Mouse (Mus musculus): ENCODE measurements around the gene Tceanc2.

GRCm38 (mm10) chr4:107163756-107164587 lies 14.9 kb downstream of the Tceanc2 start:
- TF ChIP-seq POLR2A (IDR thresholded peaks at IDR 0.05; ENCODE audit: control insufficient read depth in 1 of 2, insufficient read depth in 1 of 2, low read depth in 1 of 2, low read length in 2 of 2, poor library complexity in 1 of 2) = no peak
- TF ChIP-seq MAZ (IDR thresholded peaks at IDR 0.05; ENCODE audit: low read depth, low read length) = peak; percentile 72
- peak in 2 of 3 experiments; percentile 84 to 90; a peak in 5 of 6 replicates for TF ChIP-seq CTCF (IDR thresholded peaks at IDR 0.05 in 2 of 3, conservative IDR thresholded peaks at IDR 0.05 in 1 of 3; ENCODE audit: control insufficient read depth in 1 of 3, insufficient read depth in 1 of 3, low read depth in 2 of 3, low read length in 3 of 3, poor library complexity in 1 of 3, severe bottlenecking in 1 of 3)

All from MEL (cell line).